Mouse (Mus musculus): ENCODE measurements around the gene Adgrf5. TPM values are rescaled to one million over a fixed set of nuclear protein-coding genes. Genes with fewer than 3 reads are reported as not detected.
"Not testable (repeated sequence)": the region's sequence is repeated elsewhere in the genome, so short reads cannot be mapped to it uniquely, and the experiment has no call there.

The Adgrf5 gene
- polyA plus RNA-seq (2015; fragmentation: Nextera tagmentation; extraction: Ambion mirVana): 9.8 and 10.4 TPM in 2 replicates

DNA sequence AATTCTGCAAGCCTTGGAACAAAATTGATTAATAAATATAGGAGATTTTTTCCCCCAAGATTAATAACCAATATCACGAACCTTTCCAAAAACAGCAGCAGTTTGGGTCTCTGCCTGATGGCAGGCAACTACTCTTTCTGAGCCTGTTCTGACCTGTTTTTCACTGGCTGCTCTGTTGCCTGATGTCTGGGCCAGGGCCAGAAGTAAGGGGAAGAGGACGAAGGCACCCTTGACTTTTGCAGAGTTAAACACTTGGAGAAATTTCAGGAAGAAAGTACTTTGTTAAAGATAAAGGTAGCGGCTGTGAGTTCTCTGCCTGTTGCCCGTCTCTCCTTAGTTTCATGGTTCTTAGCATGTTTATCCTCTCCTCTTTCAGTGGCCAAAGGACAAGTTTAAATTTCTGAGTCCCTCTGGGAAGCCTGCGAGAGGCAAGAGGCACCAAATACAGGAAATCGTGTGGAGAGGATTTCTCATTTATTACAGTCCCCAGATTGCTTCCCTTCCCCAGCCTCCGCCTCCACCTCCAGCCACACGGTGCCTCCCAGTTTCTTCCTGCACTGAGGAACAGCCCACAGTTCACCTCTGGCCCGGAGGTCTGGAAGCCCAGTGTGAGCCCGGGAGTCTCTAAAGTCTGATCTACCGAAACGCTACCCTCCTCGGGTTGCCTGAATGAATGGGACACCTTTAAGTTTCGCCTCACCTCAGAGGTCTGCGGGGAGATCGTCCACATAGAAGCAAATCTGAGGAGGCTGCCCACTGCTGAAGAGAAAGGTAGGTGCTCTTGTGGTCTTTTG is at the start of gene Adgrf5:
Adgrf5 (plus strand) TSS at position 626 of the 794 bp plus-strand sequence.
- H3K27ac ChIP-seq (replicated peaks): no peak within 1 kb of the TSS
- ATAC-seq (ENCODE audit: low read depth): no peak
- no peaks in the 10 kb centered on the region for H3K36me3 ChIP-seq
- peak within 1 kb of the TSS; percentile 31 for H3K4me2 ChIP-seq
- H3K9ac ChIP-seq: peak within 1 kb of the TSS; percentile 13; the same call in 1 of the 2 replicates
- 61% methylated on average over 16 of the region's 16 CpGs for WGBS
- peak within 1 kb of the TSS; percentile 11 for H3K4me3 ChIP-seq
- H3K4me1 ChIP-seq (replicated peaks): 0 out of 2 replicates have a peak, but pooled peaks cover 7% of the 10 kb centered on the region
- H3K9me3 ChIP-seq: no peaks in the 10 kb centered on the region
- no peaks in the 10 kb centered on the region for H3K27me3 ChIP-seq

DNA sequence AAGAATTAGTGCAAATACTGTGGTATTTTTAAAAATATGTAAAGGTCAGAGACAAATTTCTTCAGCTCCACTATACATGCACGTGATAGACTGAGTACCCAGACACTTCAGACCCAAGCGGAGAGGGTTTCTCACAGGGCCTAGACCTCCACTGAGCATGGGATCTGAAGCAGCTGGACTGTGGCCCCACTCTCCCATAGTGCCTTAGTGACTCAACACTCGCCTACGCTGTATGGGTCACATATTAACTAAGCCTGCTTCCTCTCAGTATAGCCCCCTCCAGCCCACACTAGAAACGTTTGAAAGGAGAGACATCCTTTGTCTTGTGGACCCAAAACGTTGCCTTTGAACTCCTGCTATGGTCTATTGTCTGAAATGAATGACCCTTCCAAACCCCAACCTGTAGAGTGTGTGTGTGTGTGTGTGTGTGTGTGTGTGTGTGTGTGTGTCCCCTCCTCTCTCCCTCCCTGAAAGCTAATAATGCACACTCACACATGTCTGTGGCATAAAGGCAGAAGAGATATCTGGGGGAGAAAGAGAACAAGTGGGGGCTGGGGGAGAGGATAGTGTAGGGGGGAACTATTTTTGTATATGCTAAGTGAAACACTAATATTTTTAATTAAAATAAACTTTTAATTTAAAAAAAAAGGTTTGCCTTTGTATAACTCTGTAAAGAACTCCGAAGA is 34.1 kb upstream of the Adgrf5 start:
- Histone ChIP-seq H3K4me3 (no peak overlapping the region), H3K9ac (no peak overlapping the region)

DNA sequence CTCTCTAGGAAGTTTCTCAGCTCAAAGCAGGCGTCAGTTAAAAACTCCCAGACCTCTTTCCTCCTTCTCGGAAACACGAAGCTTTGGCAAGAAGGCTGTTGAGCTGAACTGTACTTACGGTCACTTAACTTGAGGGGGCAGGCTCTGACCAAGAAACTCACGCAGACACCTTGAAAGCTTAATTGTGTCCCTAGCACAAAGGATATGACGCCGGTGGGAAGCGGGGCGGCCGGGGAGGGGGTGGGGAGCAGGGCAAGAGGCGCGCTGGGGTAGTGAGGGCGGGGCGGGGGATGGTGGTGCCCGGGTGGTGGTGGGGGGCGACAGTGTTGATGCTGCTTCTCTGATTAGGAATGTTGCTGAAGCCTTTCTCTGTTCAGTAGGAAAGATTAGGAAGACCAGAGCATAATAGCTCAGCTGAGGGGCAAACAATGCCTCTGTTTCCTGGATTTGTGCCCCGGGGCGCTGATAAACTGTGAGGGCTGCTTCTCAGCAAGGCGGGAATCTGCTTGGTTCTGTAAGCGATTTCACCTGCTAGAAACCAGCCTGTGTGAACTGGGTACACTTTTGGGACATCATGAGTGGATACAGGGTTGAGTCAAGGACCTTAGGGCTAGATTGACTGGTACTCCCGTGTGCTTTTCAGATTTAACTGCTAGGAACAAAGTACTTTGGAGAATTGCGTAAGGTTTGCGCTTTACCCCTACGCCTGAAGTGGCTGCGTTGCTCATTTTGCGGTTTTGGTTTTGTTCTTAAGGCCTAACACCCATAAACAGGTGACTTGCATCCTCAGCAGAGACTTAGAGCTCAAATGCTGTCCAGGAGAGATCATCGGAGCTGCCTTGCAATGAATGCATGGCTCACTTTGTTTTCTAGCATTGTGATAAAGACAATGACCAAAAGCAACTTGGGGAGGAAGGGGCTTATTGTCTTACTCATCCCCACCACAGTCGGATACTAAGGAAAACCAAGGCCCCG is 33.2 kb upstream of the Adgrf5 start:
- Histone ChIP-seq H3K9ac (peak overlapping the region; percentile 70), H3K4me2 (peak overlapping the region; percentile 65), H3K36me3 (no peaks in the 10 kb centered on the region), H3K4me1 (replicated peaks) (peaks cover 9% of the 10 kb centered on the region), H3K9me3 (no peaks in the 10 kb centered on the region; the same call in 1 of the 2 replicates), H3K27me3 (no peaks in the 10 kb centered on the region), H3K4me3 (peak overlapping the region; percentile 34), H3K27ac (replicated peaks) (peak overlapping the region; percentile 65; the same call in 1 of the 2 replicates)
- peak; percentile 92 for ATAC-seq (ENCODE audit: low read depth)
- 13% methylated on average over 29 of the region's 29 CpGs for WGBS

More for the DNA sequence above, 34.1 kb upstream of the Adgrf5 start:
- Histone ChIP-seq H3K4me2 (peak overlapping the region; percentile 65), H3K27ac (replicated peaks) (no peak overlapping the region), H3K4me1 (replicated peaks) (peaks cover 9% of the 10 kb centered on the region), H3K27me3 (no peaks in the 10 kb centered on the region), H3K9me3 (no peaks in the 10 kb centered on the region; the same call in 1 of the 2 replicates), H3K36me3 (no peaks in the 10 kb centered on the region)
- WGBS: 41% methylated on average over 7 of the region's 7 CpGs
- ATAC-seq (ENCODE audit: low read depth): peak; percentile 38

DNA sequence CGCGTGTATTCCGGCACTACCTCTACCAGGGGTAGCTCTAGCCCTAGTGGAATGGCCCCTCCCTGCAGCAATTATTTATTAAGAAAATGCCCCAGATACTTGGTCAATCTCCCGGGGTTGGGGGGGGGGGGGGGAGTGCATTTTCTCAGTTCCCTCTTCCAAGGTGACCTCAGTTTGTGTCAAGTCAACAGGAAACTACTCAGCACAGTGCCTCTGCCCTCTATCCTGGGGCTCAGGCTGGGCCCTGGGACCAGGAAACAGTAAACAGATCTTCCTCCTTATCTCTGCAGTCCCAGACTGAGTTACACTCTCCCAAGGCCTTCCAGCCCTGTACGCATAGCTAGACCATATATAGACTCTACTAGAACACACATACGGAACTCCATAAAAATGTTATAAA is 32.4 kb upstream of the Adgrf5 start:
- no peak for ATAC-seq (ENCODE audit: low read depth)
- no peak overlapping the region for H3K9ac ChIP-seq
- H3K27me3 ChIP-seq: no peaks in the 10 kb centered on the region
- no peak overlapping the region for H3K4me3 ChIP-seq
- peaks cover 13% of the 10 kb centered on the region for H3K4me1 ChIP-seq (replicated peaks)
- H3K4me2 ChIP-seq: no peak overlapping the region
- 88% methylated on average over 6 of the region's 6 CpGs for WGBS
- no peaks in the 10 kb centered on the region; the same call in 1 of the 2 replicates for H3K9me3 ChIP-seq
- no peak overlapping the region for H3K27ac ChIP-seq (replicated peaks)
- H3K36me3 ChIP-seq: no peaks in the 10 kb centered on the region

DNA sequence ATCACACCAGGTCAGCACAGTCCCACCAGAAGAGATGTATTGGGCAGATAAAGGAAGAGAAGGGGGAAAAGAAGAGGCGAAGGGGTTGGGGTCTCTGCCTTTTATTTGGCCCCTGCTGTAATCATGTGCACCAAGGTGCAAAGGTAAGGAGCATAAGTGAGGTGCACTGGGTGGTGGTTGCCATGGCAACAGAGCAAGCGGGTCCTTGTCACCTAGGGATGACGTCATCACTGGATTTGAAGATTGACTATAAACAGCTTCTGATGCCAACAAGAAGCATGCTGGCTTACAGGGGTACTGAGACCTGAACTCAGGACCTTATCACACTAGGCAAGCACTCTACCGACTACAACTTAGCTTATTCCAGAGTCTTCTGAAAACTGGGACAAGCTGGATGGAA is 31.0 kb upstream of the Adgrf5 start:
- H3K27me3 ChIP-seq: no peaks in the 10 kb centered on the region
- no peak for ATAC-seq (ENCODE audit: low read depth)
- H3K27ac ChIP-seq (replicated peaks): no peak overlapping the region
- 88% methylated on average over 4 of the region's 4 CpGs for WGBS
- peaks cover 15% of the 10 kb centered on the region for H3K4me1 ChIP-seq (replicated peaks)
- no peak overlapping the region for H3K4me3 ChIP-seq
- no peak overlapping the region for H3K9ac ChIP-seq
- H3K9me3 ChIP-seq: no peaks in the 10 kb centered on the region
- H3K36me3 ChIP-seq: no peaks in the 10 kb centered on the region
- H3K4me2 ChIP-seq: no peak overlapping the region

DNA sequence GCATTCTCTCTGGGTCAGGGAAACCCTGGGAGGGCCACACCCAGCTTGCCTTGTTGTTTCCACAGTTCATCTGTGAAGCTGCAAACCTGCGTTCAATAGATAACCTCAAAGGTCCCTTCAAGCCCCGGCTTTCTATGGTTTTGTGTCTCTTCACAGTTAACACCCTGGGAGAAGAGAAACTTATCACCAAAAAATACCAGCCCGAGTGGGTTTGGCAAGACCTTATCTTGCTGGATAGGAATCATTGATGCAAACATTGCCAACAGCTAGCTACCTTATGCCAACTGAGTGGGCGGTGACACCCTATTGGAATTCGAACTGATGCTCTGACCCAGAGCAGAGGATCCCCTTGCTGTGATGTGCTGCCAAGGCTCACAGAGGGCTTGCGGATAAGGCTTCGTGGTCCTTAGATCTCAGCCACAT is 30.5 kb upstream of the Adgrf5 start:
- WGBS: 86% methylated on average over 7 of the region's 7 CpGs
- Histone ChIP-seq H3K9ac (no peak overlapping the region), H3K27ac (replicated peaks) (no peak overlapping the region), H3K4me2 (no peak overlapping the region), H3K4me1 (replicated peaks) (peaks cover 15% of the 10 kb centered on the region), H3K4me3 (no peak overlapping the region), H3K27me3 (no peaks in the 10 kb centered on the region), H3K36me3 (no peaks in the 10 kb centered on the region), H3K9me3 (no peaks in the 10 kb centered on the region)
- ATAC-seq (ENCODE audit: low read depth): no peak

DNA sequence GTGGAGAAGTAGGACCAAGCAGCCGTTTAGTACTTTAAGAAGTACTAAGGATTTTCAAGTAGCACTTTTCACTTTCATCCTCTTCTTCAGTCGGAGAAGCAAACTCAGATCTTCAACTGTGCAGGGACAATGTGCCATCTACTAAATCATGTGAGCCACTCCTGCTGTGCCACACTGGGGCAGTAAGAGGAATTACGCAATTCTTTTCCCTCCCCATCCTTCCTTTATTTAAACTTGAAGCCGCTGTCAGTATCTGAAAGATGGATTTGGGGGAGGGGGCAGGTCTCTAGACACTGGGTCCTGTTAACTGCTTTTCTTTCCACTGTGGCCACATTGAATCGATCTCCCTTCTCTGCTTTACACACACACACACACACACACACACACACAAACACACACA is 27.6 kb upstream of the Adgrf5 start:
- no peak overlapping the region for H3K4me3 ChIP-seq
- WGBS: 26% methylated on average over 5 of the region's 5 CpGs
- no peaks in the 10 kb centered on the region for H3K9me3 ChIP-seq
- peaks cover 6% of the 10 kb centered on the region; the same call in 1 of the 2 replicates for H3K4me1 ChIP-seq (replicated peaks)
- no peak overlapping the region for H3K9ac ChIP-seq
- H3K4me2 ChIP-seq: no peak overlapping the region
- no peak for ATAC-seq (ENCODE audit: low read depth)
- H3K27me3 ChIP-seq: no peaks in the 10 kb centered on the region
- H3K27ac ChIP-seq (replicated peaks): no peak overlapping the region
- H3K36me3 ChIP-seq: no peaks in the 10 kb centered on the region

DNA sequence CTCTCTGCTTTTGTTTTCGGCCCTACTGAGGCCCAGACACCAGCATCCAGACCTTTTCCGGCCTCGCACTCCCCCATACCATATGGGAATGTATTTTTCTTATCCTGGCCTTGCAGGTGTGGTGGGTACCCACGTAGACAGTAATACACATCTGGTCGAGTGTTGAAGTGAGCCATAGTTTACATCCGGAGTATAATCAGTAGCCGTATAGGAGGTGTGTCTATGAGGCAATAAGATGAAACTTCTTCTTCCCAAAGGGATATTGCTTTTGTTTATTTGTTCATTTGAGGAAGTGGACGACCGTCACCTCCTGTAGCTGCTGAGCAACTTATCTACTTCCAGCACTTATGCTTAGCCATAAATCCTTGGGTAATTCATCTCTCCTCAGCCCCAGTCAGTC is 26.2 kb upstream of the Adgrf5 start:
- no peak for ATAC-seq (ENCODE audit: low read depth)
- Histone ChIP-seq H3K4me2 (no peak overlapping the region), H3K9ac (no peak overlapping the region), H3K4me1 (replicated peaks) (peaks cover 6% of the 10 kb centered on the region; the same call in 1 of the 2 replicates), H3K27ac (replicated peaks) (no peak overlapping the region), H3K36me3 (no peaks in the 10 kb centered on the region), H3K27me3 (no peaks in the 10 kb centered on the region), H3K9me3 (no peaks in the 10 kb centered on the region), H3K4me3 (no peak overlapping the region)
- WGBS: 67% methylated on average over 9 of the region's 9 CpGs

DNA sequence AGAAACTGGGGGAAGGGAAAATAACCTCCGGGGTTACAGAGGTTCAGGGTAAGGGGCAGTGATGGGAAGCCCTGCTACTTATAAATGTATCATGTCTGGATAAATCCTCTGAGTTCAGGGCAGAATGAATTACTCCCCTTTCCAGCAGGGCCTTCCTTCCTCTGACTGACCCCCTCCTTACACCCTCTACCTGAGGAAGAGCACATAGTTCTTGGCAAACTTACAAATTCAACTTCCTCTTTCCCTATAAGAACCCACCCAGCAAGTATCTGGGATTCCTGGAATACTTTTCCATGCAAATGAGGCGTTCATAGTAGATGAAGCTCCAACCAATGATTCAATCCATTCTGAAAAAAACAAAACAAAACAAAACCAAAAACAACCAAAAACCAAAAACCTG is 22.6 kb upstream of the Adgrf5 start:
- no peak overlapping the region for H3K4me3 ChIP-seq
- no peak overlapping the region for H3K9ac ChIP-seq
- WGBS: 88% methylated on average over 2 of the region's 2 CpGs
- H3K27me3 ChIP-seq: no peaks in the 10 kb centered on the region
- peaks cover 3% of the 10 kb centered on the region; the same call in 1 of the 2 replicates for H3K4me1 ChIP-seq (replicated peaks)
- no peak overlapping the region for H3K27ac ChIP-seq (replicated peaks)
- no peaks in the 10 kb centered on the region for H3K9me3 ChIP-seq
- no peaks in the 10 kb centered on the region for H3K36me3 ChIP-seq
- H3K4me2 ChIP-seq: no peak overlapping the region
- ATAC-seq (ENCODE audit: low read depth): no peak

DNA sequence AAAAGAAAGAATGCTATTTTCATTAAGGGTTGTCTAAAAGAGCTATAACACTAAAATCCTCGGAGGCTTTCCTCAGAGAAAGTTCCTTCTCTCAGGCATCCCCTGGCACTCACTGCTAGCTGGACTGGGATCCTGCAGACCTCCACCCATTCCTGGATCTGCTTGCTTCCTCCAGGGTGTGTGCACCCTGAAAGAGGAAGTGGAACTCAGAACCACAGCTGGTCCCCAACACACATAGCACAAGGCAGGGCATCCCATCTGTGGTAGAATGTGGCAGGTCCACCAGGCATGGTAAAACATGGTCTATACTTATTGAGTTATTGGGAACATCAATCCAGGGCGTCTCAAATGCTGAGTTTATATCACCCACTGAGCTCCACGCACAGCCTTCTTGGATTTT is 22.0 kb upstream of the Adgrf5 start:
- H3K9ac ChIP-seq: no peak overlapping the region
- ATAC-seq (ENCODE audit: low read depth): no peak
- no peak overlapping the region for H3K4me2 ChIP-seq
- WGBS: 78% methylated on average over 3 of the region's 3 CpGs
- no peaks in the 10 kb centered on the region for H3K36me3 ChIP-seq
- no peak overlapping the region for H3K4me3 ChIP-seq
- no peaks in the 10 kb centered on the region for H3K27me3 ChIP-seq
- no peaks in the 10 kb centered on the region for H3K4me1 ChIP-seq (replicated peaks)
- H3K9me3 ChIP-seq: no peaks in the 10 kb centered on the region
- no peak overlapping the region for H3K27ac ChIP-seq (replicated peaks)

DNA sequence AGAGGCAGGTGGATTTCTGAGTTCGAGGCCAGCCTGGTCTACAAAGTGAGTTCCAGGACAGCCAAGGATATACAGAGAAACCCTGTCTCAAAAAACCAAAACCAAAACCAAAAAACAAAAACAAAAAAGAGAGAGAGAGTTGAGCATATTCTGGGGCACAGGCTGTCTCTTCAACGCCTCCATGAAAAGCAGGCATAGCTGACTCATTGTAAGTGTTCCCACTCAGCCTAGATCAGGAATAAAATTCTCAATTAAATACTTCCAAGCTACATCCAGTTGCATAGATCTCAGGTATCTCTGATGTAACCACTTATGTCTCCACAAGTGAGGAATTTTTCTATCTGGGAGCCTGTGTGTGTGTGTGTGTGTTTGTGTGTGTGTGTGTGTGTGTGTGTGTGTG is 13.8 kb upstream of the Adgrf5 start:
- not testable (repeated sequence) for H3K9ac ChIP-seq; H3K27ac ChIP-seq (replicated peaks); H3K4me3 ChIP-seq; H3K9me3 ChIP-seq; H3K4me1 ChIP-seq (replicated peaks); ATAC-seq (ENCODE audit: low read depth); H3K4me2 ChIP-seq; H3K27me3 ChIP-seq; H3K36me3 ChIP-seq
- 98% methylated on average over 2 of the region's 2 CpGs for WGBS
